Mouse (Mus musculus): ENCODE measurements around the gene Tcf15.

DNA sequence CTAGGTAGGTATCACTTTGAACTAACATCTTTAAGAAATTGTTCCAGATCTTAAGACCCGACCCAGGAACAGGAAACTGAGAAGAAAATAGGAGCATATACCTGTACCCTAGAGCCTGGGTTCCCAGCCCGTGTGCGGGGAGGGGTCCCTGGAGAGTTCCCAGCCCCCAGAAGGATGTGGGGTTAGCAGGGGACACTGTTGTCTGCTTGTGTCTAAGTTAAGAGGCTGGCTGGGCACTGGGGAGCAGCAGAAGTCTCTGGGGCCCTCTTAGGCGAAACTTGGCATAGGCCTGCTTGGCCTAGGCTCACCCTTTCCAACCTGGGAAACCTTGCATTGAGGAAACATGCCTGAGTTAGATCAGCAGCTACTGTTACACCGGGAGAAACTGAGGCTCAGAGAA is 1.1 kb downstream of the Tcf15 start:
- TF ChIP-seq POLR2A (IDR thresholded peaks at IDR 0.05; ENCODE audit: control insufficient read depth, low read depth, low read length) (no peak), CTCF (IDR thresholded peaks at IDR 0.05; ENCODE audit: control insufficient read depth, insufficient read depth, insufficient replicate concordance, low read depth, low read length) (no peak)
